Mouse (Mus musculus) liver, adult 2 months (tissue): ENCODE measurements at regions not wholly inside any gene's neighbourhood (a gene's known extent, or its start where the extent isn't known, plus 50 kb on each side); places are given as distances from the start of the nearest gene placed in this dataset.

Experiments used
- DNase-seq: peaks from one replicate; pipeline ENCODE4 v3.0.0-alpha.2; 2011; ENCODE audit warnings: low read depth, low spot score; ENCODE audit errors: extremely low read depth
- H3K27ac ChIP-seq: fragments of 200-500 bp; replicated peaks from 2 replicates; pipeline ENCODE4 v1.5.1; 2012; ENCODE audit warnings: low read depth, mild to moderate bottlenecking, control low read depth, inconsistent platforms, low read length; ENCODE audit not compliant: insufficient read depth
- H3K27me3 ChIP-seq: fragments of 200-500 bp; 2 replicates; pipeline ENCODE4 v1.6.1; 2012; ENCODE audit warnings: mild to moderate bottlenecking, moderate library complexity, low read length, inconsistent platforms; ENCODE audit not compliant: control insufficient read depth, insufficient read depth
- H3K36me3 ChIP-seq: fragments of 200-500 bp; 2 replicates; pipeline ENCODE4 v1.6.1; 2012; ENCODE audit warnings: low read length, inconsistent platforms; ENCODE audit not compliant: control insufficient read depth, insufficient read depth
- H3K4me1 ChIP-seq: fragments of 200-500 bp; 2 replicates; pipeline ENCODE4 v1.6.1; 2011; ENCODE audit warnings: low read length; ENCODE audit not compliant: control insufficient read depth, insufficient read depth
- H3K4me3 ChIP-seq: fragments of 200-500 bp; 2 replicates; pipeline ENCODE4 v1.5.1; 2011; ENCODE audit warnings: low read depth, mild to moderate bottlenecking, control low read depth, low read length, moderate library complexity; ENCODE audit not compliant: insufficient read depth
- H3K79me2 ChIP-seq: fragments of 200-500 bp; 2 replicates; pipeline ENCODE4 v1.6.1; 2012; ENCODE audit warnings: inconsistent platforms, mild to moderate bottlenecking, low read length, moderate library complexity; ENCODE audit not compliant: control insufficient read depth, insufficient read depth
- H3K9ac ChIP-seq: fragments of 200-500 bp; 2 replicates; pipeline ENCODE4 v1.6.1; 2012; ENCODE audit warnings: low read depth, mild to moderate bottlenecking, control low read depth, inconsistent platforms, low read length
- CTCF ChIP-seq: fragments of 200-500 bp; IDR thresholded peaks from 2 replicates; pipeline ENCODE4 v1.5.1; 2011; ENCODE audit warnings: low read depth, low read length, control low read depth
- POLR2A ChIP-seq: fragments of 200-500 bp; IDR thresholded peaks from 2 replicates; pipeline ENCODE4 v1.6.1; 2011; ENCODE audit warnings: low read length, control low read depth; ENCODE audit not compliant: insufficient read depth; ENCODE audit errors: extremely low read depth
- WGBS: fragments of 180-500 bp; shearing (Covaris S2); methylation state at CpG from one replicate; pipeline ENCODE4 v1.1.7; 2018; 5-methylcytosine and 5-hydroxymethylcytosine counted together

- Histone ChIP-seq H3K27me3 (no peaks in the 10 kb centered on the region), H3K4me1 (no peaks in the 10 kb centered on the region), H3K79me2 (no peaks in the 10 kb centered on the region), H3K36me3 (no peaks in the 10 kb centered on the region), H3K27ac (no peak overlapping the region), H3K9ac (no peak overlapping the region), H3K4me3 (no peak overlapping the region)
- WGBS = 65% methylated on average over 4 of the region's 4 CpGs
- DNase-seq = no peak
- no peak for TF ChIP-seq POLR2A
- no peak for TF ChIP-seq CTCF
These were observed 132.8 kb downstream of the Cxxc4 start for GRCm38 (mm10) chr3:134369126-134369525.

GRCm38 (mm10) chr3:134379549-134379948 lies 143.3 kb downstream of the Cxxc4 start:
- no peak overlapping the region for H3K9ac ChIP-seq
- no peaks in the 10 kb centered on the region for H3K27me3 ChIP-seq
- H3K4me1 ChIP-seq = no peaks in the 10 kb centered on the region
- no peak overlapping the region for H3K27ac ChIP-seq
- DNase-seq = no peak
- H3K79me2 ChIP-seq = no peaks in the 10 kb centered on the region
- 69% methylated on average over 2 of the region's 2 CpGs for WGBS
- no peak overlapping the region for H3K4me3 ChIP-seq
- TF ChIP-seq POLR2A (no peak), CTCF (no peak)
- H3K36me3 ChIP-seq = no peaks in the 10 kb centered on the region

GRCm38 (mm10) chr3:134390472-134391336 lies 154.4 kb downstream of the Cxxc4 start:
- Histone ChIP-seq H3K27me3 (no peaks in the 10 kb centered on the region), H3K36me3 (no peaks in the 10 kb centered on the region), H3K79me2 (no peaks in the 10 kb centered on the region), H3K4me3 (no peak overlapping the region), H3K27ac (no peak overlapping the region), H3K4me1 (no peaks in the 10 kb centered on the region), H3K9ac (no peak overlapping the region)
- DNase-seq = no peak
- WGBS = 63% methylated on average over 4 of the region's 4 CpGs
- no peak for TF ChIP-seq CTCF
- no peak for TF ChIP-seq POLR2A

- Histone ChIP-seq H3K79me2 (no peaks in the 10 kb centered on the region), H3K4me1 (no peaks in the 10 kb centered on the region), H3K9ac (no peak overlapping the region), H3K4me3 (no peak overlapping the region), H3K27me3 (no peaks in the 10 kb centered on the region), H3K27ac (no peak overlapping the region), H3K36me3 (no peaks in the 10 kb centered on the region)
- no peak for DNase-seq
- 50% methylated on average over 4 of the region's 4 CpGs for WGBS
- TF ChIP-seq CTCF = no peak
- no peak for TF ChIP-seq POLR2A
These were observed 164.3 kb downstream of the Cxxc4 start for GRCm38 (mm10) chr3:134400395-134401090.

- Histone ChIP-seq H3K27ac (no peak overlapping the region), H3K9ac (no peak overlapping the region), H3K4me3 (no peak overlapping the region), H3K79me2 (no peaks in the 10 kb centered on the region), H3K4me1 (no peaks in the 10 kb centered on the region), H3K27me3 (no peaks in the 10 kb centered on the region), H3K36me3 (no peaks in the 10 kb centered on the region)
- no peak for TF ChIP-seq POLR2A
- no peak for TF ChIP-seq CTCF
- 69% methylated on average over 17 of the region's 17 CpGs for WGBS
- no peak for DNase-seq
These were observed 179.5 kb downstream of the Cxxc4 start for GRCm38 (mm10) chr3:134415606-134416328.

GRCm38 (mm10) chr3:134427633-134428032 lies 191.3 kb downstream of the Cxxc4 start:
- TF ChIP-seq CTCF (no peak), POLR2A (no peak)

More at GRCm38 (mm10) chr3:134427633-134428032, 191.3 kb downstream of the Cxxc4 start:
- WGBS = 80% methylated on average over 3 of the region's 3 CpGs
- no peak for DNase-seq
- H3K27me3 ChIP-seq = no peaks in the 10 kb centered on the region
- no peak overlapping the region for H3K9ac ChIP-seq
- H3K4me1 ChIP-seq = no peaks in the 10 kb centered on the region
- no peak overlapping the region for H3K4me3 ChIP-seq
- no peaks in the 10 kb centered on the region for H3K79me2 ChIP-seq
- H3K36me3 ChIP-seq = no peaks in the 10 kb centered on the region
- no peak overlapping the region for H3K27ac ChIP-seq
